Mouse (Mus musculus) lung, postnatal 0 days (tissue): ENCODE results near the gene Rdm1.
A peak's percentile ranks its signal among the peaks of the same experiment; 100 is the strongest.
"Not testable (repeated sequence)": the region's sequence is repeated elsewhere in the genome, so short reads cannot be mapped to it uniquely, and the experiment has no call there.

ENCODE experiments used
- CTCF ChIP-seq: IDR thresholded peaks from 2 replicates; pipeline ENCODE4 v1.5.1; 2016; ENCODE audit warnings: antibody characterized with exemption, mild to moderate bottlenecking
- EP300 ChIP-seq: IDR thresholded peaks from 2 replicates; pipeline ENCODE4 v1.6.1; 2016; ENCODE audit warnings: antibody characterized with exemption, mild to moderate bottlenecking, control low read depth

GRCm38 (mm10) chr11:101657886-101658750 is 31.1 kb downstream of the Rdm1 start:
- TF ChIP-seq CTCF: not testable (repeated sequence)
- TF ChIP-seq EP300: peak; percentile 66
